Mouse (Mus musculus) adrenal gland, adult 2 months (tissue): Measurements from ENCODE around the gene Olfr149. TPM values are rescaled to one million over a fixed set of nuclear protein-coding genes. Genes with fewer than 3 reads are reported as not detected.
"Not testable (repeated sequence)": the region's sequence is repeated elsewhere in the genome, so short reads cannot be mapped to it uniquely, and the experiment has no call there.

Experiments used
- DNase-seq: peaks from one replicate; pipeline ENCODE4 v3.0.0; 2021
- long read RNA-seq: library from polyadenylated mRNA; stranded (forward); transcript quantifications from one replicate; pipeline ENCODE4 v2.0.0, GENCODE M21; 2021
- polyA plus RNA-seq: library from polyadenylated mRNA; depleted of rRNA; stranded (reverse); fragments of >200 nt; gene quantifications from 2 replicates; pipeline ENCODE4 v1.2.3, GENCODE M21; 2012; rRNA removed
- total RNA-seq, 2 experiments: library from RNA; stranded (reverse); gene quantifications; 2 replicates each; pipeline ENCODE4 v1.2.3; 2021

The Olfr149 gene
- total RNA-seq (not detected), polyA plus RNA-seq (not detected in 2 replicates)
- long read RNA-seq, result 0 reads

DNA sequence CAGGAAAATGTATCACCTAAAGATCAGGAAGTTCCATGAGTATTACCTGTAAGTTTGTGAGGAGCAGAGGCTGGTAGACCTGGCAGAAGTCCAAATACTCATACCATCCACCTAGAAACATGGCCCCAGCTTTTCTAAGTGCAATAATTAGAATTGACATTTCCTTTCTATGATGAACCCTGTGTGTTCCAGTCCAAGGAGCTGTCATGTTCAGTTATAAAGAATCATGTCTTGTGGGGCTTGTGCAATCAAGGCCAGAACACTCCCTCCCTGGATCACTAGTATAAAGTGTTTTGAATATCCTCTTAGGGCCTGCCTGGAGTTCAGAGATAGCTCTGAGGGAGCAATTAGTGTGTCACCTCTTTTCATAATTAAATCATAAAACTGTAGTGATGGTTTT, at the start of gene Olfr149:
Gene Olfr149, minus strand, starts transcription at position 101 of the 400 bp plus-strand sequence.
- no peak for DNase-seq

DNA sequence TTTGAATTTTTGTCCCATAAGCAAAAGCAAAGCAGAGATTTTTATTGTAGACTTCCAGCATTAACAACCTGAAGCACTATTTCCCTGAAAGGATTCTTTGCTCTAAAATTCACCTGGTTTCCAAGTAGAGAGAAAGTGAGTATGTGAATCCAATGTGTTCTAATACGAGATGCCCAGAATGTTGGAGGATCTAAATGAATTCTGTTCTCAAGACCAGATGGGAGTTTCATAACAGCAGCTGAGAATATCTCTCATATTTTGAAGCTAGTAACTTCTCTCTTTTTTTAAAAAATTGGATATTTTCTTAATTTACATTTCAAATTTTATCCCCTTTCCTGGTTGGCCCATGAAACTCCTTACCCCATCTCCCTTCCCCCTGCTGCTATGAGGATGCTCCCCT, 39.5 kb upstream of the Olfr149 start:
- no peak for DNase-seq

DNA sequence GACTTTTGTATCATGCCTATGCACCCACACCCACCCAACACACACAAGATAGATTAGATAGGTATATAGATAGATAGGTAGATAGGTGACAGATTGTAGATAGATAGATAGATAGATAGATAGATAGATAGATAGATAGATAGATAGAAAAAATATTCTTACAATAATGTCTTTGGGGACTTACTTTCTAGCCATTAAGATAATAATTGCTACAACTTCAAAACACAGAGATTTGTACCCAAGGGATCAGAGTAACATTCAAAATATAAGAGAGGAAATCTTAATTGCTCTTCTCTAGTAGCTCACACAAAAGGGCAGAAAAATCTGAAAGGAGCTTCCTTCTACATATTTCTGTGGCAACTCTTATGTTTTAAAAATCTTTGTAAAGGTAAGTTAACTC, 39.0 kb upstream of the Olfr149 start, which contains the start of gene Olfr967:
Gene Olfr967, plus strand, starts transcription at position 301 of the 400 bp plus-strand sequence.
- no peak for DNase-seq

DNA sequence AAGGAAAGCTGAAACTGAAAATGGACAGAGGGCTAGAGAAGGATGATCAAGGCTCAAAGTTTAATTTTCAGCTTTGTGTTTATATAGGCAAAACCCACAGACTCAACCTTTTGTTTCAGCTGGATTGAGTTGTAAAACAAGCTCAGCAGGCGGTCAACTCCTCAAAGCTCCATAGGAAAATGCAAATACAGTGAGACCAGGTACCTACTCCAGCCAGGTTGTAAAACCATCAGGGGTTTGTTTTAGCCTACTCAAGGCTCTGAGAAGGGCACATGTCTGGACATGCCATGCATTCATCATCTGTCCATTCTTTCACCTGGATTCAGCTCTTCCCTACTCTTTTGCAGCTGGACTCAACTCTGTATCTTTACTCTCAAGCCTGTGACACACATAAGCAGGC, 33.8 kb upstream of the Olfr149 start:
- no peak for DNase-seq

DNA sequence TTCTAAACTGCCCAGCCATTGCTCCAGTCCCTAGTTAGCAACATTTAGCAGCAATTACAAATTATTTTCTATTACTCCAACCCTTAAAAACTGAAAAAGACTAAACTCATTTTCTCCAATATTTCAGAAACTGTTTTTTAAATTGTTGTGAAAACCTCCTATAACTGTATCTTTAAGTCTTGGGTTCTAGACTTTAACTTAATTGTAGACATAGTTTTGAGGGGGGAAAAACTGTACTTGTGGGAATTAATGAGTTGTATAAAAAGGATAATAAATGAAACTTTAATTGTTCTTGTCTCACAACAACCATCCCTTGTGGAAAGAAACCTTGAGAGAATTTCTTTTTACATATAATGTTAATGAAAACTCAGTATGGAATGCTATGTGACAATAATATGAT, 23.8 kb upstream of the Olfr149 start, which contains the start of gene Olfr150:
Gene Olfr150, plus strand, starts transcription at position 301 of the 400 bp plus-strand sequence.
- no peak for DNase-seq

DNA sequence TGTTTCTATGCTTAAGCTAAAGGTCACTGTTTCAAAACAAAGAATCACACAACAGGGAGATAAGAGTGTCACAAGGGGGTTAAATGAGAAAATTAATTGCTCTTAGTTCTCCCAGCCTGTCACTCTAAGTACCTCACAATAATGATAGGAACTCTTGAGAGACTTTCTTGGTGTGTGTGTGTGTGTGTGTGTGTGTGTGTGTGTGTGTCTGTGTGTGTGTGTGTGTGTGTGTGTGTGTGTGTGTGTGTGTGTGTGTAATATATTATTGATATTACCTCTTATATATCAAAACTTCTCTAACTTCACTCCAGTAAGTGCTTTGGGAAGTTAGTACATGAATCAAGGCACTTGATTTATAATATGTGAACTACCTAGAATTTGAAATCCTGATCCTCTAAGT, 4.1 kb upstream of the Olfr149 start, which contains the start of gene Olfr965:
Gene Olfr965, plus strand, starts transcription at position 301 of the 400 bp plus-strand sequence.
- DNase-seq, result no peak

DNA sequence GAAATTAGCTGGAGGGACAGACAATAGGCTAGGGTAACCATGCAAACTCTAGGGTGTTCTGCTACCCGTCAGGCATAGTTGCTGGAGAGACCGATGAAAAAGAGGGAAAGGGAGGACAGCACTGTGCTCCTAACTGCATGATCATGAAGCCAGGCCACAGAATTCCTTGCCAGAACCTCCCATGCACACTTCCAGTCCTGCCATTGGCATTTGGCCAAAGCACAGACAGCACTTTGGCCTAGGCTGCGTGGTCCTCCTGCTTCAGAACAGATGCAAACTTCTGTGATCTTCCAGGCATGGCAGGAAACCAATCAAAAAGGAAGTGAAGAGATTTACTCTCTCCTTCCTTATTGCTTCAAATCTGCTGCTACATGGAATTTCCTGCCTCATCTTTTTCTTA, 2.0 kb upstream of the Olfr149 start:
- DNase-seq, result no peak

DNA sequence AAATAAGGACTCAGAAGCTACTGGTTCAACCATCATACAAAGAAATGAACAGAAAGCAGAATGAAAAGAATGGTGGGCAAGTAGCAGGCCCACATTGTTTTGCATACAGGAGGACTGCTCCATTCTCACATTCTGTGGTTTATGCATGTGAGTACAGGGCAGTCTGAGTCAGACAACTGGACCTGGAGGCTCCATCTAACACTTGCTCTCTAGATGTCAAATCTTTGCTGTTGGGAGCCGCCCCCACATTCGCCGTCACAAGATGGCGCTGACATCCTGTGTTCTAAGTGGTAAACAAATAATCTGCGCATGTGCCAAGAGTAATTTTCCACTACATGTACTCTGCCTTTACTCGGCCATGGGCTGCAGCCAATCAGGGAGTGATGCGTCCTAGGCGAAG, 5.8 kb downstream of the Olfr149 start:
- not testable (repeated sequence) for DNase-seq

DNA sequence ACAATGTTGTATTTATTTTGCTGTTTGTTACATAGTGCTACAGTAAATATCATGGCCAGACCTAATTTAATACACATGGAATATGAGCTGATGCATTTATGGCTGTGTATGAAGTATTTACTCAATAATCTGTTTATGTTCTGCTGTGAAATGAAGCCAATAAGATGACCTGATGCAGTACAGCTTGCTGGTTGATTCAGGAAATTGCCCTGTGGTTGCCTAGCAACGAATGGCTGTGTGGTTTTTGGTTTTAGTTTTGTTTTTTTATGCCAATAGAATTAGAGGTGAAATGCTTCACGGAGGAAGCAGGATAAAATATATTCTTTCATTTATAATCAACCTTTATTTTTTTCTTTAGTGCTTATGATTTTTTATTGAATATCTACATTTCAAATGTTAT, 27.6 kb downstream of the Olfr149 start:
- DNase-seq, result no peak

DNA sequence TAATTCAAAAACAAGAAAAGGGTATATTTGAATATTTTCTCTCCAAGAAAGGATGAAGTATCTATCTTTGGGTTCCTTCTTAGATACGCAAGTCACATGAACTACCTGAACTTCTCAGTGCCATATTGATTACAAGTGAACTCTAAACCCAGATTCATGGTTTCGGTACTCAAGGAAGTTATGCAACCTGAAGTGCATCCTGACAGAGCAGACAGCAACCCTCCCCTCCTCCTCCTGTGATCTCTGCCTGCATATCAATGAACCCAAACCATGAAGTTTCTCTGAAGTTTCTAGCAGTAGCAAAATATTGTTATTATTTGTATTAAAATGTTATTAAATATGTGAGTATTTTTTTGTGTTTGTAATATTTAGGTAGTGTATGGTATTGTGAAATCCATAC, 28.4 kb downstream of the Olfr149 start:
- DNase-seq, result no peak

DNA sequence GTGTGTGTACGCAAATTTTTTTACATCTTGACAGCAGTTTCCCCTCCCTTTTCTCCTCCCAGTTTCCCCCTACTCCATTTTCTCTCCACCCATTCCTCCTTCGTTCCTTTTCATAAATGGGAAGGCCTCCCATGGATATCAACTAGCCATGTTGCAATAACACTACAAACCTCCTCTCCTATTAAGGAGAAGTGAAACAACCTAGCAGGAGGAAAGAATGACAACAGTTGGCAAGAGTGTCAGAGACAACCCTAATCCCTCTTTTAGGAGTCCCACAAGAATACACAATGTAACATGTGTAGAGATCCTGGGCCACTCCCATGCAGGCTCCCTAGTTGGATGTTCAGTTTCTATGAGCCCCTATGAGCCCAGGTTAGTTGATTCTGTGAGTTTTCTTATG, 32.1 kb downstream of the Olfr149 start:
- DNase-seq, result no peak

DNA sequence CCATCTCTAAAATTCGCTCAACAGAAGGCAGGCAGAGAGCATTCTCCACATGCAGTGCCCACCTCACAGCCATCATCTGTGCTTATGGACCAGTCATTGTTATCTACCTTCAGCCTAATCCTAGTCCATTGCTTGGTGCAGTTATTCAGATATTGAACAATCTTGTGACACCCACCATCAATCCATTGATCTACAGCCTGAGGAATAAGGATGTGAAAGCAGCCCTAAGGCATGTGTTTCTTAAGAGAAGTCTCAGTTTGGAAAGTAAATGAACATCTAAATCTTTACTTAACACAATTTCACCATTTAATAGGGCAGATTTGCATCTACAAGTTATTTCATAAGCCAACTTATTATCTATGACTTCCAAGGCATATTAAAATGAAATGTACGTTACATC, 37.2 kb downstream of the Olfr149 start:
- DNase-seq, result no peak

DNA sequence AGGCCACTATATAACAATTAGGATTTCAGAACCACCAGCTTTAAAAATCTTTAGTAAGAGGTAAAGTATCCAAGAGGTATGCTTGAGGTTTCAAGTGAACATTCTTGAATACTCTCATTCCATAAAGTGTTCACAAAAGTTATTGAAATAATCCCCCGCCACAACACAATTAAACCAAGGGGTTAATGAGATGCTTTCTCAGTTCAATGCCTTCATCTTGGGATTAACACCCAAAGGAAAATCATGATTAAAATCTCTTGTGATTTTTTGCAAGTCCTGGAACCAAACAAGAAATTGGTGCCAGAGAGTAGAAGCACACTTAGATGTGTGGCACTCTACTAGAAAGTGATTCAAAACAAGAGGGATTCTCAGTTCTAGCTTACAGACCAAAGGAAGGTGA, 40.0 kb downstream of the Olfr149 start, which contains the start of gene Olfr963:
Gene Olfr963, plus strand, starts transcription at position 301 of the 400 bp plus-strand sequence.
- DNase-seq, result no peak

DNA sequence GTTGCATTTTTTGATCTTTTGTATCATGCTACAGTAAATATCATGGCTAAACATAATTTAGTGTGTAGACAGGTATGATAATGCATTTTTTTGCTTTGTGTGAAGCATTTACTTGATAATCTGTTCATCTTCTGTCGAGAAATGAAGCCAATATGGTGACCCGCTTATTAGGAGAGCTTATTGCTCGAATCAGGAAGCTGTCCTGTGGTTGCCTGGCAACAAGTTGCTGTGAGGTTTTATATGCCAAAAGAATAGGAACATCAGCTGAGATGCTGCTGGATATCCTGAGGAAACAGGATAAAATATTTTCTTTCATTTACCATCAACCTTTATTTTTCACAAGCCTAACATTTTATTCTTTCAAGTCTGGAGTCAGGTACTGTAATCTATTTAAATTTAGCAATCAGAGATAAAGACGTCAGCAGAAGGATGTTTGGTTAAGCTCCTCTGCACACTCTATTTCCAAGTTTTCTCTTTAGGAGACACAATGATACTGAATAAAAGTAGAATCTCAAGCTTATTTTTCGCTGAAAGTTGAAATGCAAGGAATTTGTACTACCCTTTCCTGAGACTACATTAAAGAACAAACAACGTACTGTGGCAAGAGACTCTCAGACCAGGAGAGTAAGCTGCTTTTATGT, 52.0 kb downstream of the Olfr149 start:
- no peak for DNase-seq

Other genes with a start within 250 kb of the Olfr149 start
- gene Olfr955, start 235.2 kb downstream of the Olfr149 start, total RNA-seq, result not detected
- gene Olfr955, start 235.2 kb downstream of the Olfr149 start, polyA plus RNA-seq, result not detected in 2 replicates
- gene Olfr44, start 213.1 kb downstream of the Olfr149 start, total RNA-seq, result not detected
- not detected in 2 replicates for gene Olfr44, start 213.1 kb downstream of the Olfr149 start, polyA plus RNA-seq
- gene Olfr957, start 191.3 kb downstream of the Olfr149 start, total RNA-seq, result not detected
- not detected in 2 replicates for gene Olfr957, start 191.3 kb downstream of the Olfr149 start, polyA plus RNA-seq
- not detected for gene Olfr958, start 153.1 kb downstream of the Olfr149 start, total RNA-seq
- gene Olfr958, start 153.1 kb downstream of the Olfr149 start, polyA plus RNA-seq, result not detected in 2 replicates
- not detected for gene Olfr959, start 131.5 kb downstream of the Olfr149 start, total RNA-seq
- gene Olfr959, start 131.5 kb downstream of the Olfr149 start, polyA plus RNA-seq, result not detected in 2 replicates
- 10 to 100 TPM in 1 of 2 experiments, 1 to 10 TPM in 1; 9.0 to 12.1 TPM for gene AW551984, start 102.7 kb downstream of the Olfr149 start, total RNA-seq
- gene AW551984, start 102.7 kb downstream of the Olfr149 start, polyA plus RNA-seq, result 9.0 and 15.0 TPM in 2 replicates
- gene Olfr148, start 96.5 kb downstream of the Olfr149 start, total RNA-seq, result not detected
- not detected in 2 replicates for gene Olfr148, start 96.5 kb downstream of the Olfr149 start, polyA plus RNA-seq
- not detected for gene Olfr960, start 85.7 kb downstream of the Olfr149 start, total RNA-seq
- not detected in 2 replicates for gene Olfr960, start 85.7 kb downstream of the Olfr149 start, polyA plus RNA-seq
- not detected for gene Olfr961, start 62.0 kb downstream of the Olfr149 start, total RNA-seq
- gene Olfr961, start 62.0 kb downstream of the Olfr149 start, polyA plus RNA-seq, result not detected in 2 replicates
- not detected for gene Olfr963, start 39.9 kb downstream of the Olfr149 start, total RNA-seq
- not detected in 2 replicates for gene Olfr963, start 39.9 kb downstream of the Olfr149 start, polyA plus RNA-seq
- gene Olfr965, start 4.2 kb upstream of the Olfr149 start, total RNA-seq, result not detected
- not detected in 2 replicates for gene Olfr965, start 4.2 kb upstream of the Olfr149 start, polyA plus RNA-seq
- not detected for gene Olfr150, start 23.9 kb upstream of the Olfr149 start, total RNA-seq
- not detected in 2 replicates for gene Olfr150, start 23.9 kb upstream of the Olfr149 start, polyA plus RNA-seq
- gene Olfr967, start 39.1 kb upstream of the Olfr149 start, total RNA-seq, result not detected
- not detected in 2 replicates for gene Olfr967, start 39.1 kb upstream of the Olfr149 start, polyA plus RNA-seq
- gene Olfr968, start 76.1 kb upstream of the Olfr149 start, total RNA-seq, result not detected
- not detected in 2 replicates for gene Olfr968, start 76.1 kb upstream of the Olfr149 start, polyA plus RNA-seq
- not detected for gene Olfr969, start 83.8 kb upstream of the Olfr149 start, total RNA-seq
- not detected in 2 replicates for gene Olfr969, start 83.8 kb upstream of the Olfr149 start, polyA plus RNA-seq
- gene Olfr970, start 101.7 kb upstream of the Olfr149 start, total RNA-seq, result not detected
- not detected in 2 replicates for gene Olfr970, start 101.7 kb upstream of the Olfr149 start, polyA plus RNA-seq
- gene Olfr971, start 129.8 kb upstream of the Olfr149 start, total RNA-seq, result not detected
- not detected in 2 replicates for gene Olfr971, start 129.8 kb upstream of the Olfr149 start, polyA plus RNA-seq
- gene Olfr972, start 159.3 kb upstream of the Olfr149 start, total RNA-seq, result not detected
- not detected in 2 replicates for gene Olfr972, start 159.3 kb upstream of the Olfr149 start, polyA plus RNA-seq
- gene Olfr229, start 200.2 kb upstream of the Olfr149 start, total RNA-seq, result not detected
- not detected in 2 replicates for gene Olfr229, start 200.2 kb upstream of the Olfr149 start, polyA plus RNA-seq
- not detected for gene Olfr974, start 230.4 kb upstream of the Olfr149 start, total RNA-seq
- not detected in 2 replicates for gene Olfr974, start 230.4 kb upstream of the Olfr149 start, polyA plus RNA-seq
- gene Olfr975, start 244.9 kb upstream of the Olfr149 start, total RNA-seq, result under 1 TPM in 1 of 2 experiments, not detected in 1; 0.10 TPM
- not detected in 2 replicates for gene Olfr975, start 244.9 kb upstream of the Olfr149 start, polyA plus RNA-seq